Mouse (Mus musculus): Measurements from ENCODE around the gene Pik3r1. TPM values are rescaled to one million over a fixed set of nuclear protein-coding genes. Genes with fewer than 3 reads are reported as not detected.

The Pik3r1 gene
- total RNA-seq, 2 experiments from 2014 or later = 84.9 to 90.8 TPM

DNA sequence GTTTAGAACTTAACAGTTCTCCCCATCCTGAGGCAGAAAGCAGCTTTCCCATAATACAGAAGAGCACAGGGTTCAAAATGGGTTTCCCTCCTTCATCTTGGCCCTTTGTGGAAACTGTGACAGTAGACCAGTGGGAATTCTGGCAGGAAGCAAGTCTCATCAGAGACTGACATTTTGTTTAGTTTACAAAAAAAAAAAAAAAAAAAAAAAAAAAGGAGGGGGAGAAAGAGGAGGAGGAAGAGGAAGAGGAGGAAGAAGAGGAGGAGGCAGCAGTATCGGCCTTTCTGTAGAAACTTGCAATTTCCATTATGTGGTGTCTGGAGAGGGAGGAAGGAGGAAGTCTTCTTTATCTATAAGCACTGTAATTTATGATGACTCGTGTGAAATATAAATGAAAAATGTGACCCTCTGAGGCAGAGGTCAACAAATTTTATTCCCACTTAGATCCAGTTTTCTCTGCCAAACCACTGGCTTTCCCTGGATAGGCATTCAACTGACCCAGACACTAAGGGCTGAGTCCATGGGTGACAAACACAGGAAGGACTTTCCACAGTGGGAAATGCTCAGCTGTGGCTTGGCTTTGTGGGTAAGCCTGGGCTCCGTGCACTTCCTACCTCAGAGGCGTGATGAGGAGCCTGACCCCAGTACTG, 28.2 kb downstream of the Pik3r1 start:
- peak; percentile 24; the same call in 1 of the 2 replicates for ATAC-seq (replicated peaks; ENCODE audit: poor library complexity)

DNA sequence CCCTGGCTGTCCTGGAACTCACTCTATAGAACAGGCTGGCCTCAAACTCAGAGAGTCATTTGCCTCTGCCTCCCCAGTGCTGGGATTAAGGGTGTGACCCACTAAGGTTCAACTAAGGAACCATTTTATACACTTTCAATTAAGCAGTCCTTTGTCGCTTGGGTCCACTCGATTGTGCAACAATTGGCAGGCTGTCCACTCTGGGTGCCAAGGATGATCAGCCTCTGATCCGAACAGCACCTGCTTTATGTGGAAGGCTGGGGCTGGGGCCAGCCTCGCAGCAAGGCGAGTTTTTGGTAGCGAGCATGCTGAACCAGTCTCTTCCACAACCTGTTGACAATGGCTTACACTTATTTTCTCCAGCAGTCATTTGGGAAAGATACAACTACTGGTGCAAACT, 29.2 kb downstream of the Pik3r1 start:
- ATAC-seq (replicated peaks; ENCODE audit: poor library complexity) = no peak

- no peak for ATAC-seq (replicated peaks; ENCODE audit: poor library complexity)
Measured at GRCm38 (mm10) chr13:101736521-101737387, 31.3 kb downstream of the Pik3r1 start.

- ATAC-seq (replicated peaks; ENCODE audit: poor library complexity) = peak; percentile 30; the same call in 1 of the 2 replicates
Measured at GRCm38 (mm10) chr13:101735364-101736120, 32.5 kb downstream of the Pik3r1 start.

GRCm38 (mm10) chr13:101734227-101734626, 33.8 kb downstream of the Pik3r1 start:
- peak; percentile 47 for ATAC-seq (replicated peaks; ENCODE audit: poor library complexity)

- peak; percentile 60 for ATAC-seq (replicated peaks; ENCODE audit: poor library complexity)
Measured at GRCm38 (mm10) chr13:101732675-101733074, 35.3 kb downstream of the Pik3r1 start.

GRCm38 (mm10) chr13:101731777-101732176, 36.2 kb downstream of the Pik3r1 start:
- no peak for ATAC-seq (replicated peaks; ENCODE audit: poor library complexity)

DNA sequence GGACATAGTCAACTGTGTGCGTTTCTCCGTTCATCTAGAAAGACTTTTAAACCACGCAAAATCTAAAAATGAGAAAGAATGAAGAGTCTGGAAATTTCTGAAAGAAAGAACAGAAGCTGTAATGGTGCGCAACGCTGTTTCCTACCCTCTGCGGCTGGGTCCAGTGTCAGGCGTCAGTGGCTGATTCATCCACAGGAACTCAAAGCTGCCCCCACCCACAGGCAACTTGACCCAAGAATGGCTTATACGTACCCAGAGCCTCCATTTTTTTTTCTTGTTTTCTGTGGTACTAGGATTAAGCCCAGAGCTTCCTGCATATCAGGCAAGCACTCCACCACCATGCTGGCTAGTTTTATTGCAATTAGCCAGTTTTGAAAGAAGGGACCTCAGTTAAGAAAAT, 37.7 kb downstream of the Pik3r1 start:
- no peak for ATAC-seq (replicated peaks; ENCODE audit: poor library complexity)

DNA sequence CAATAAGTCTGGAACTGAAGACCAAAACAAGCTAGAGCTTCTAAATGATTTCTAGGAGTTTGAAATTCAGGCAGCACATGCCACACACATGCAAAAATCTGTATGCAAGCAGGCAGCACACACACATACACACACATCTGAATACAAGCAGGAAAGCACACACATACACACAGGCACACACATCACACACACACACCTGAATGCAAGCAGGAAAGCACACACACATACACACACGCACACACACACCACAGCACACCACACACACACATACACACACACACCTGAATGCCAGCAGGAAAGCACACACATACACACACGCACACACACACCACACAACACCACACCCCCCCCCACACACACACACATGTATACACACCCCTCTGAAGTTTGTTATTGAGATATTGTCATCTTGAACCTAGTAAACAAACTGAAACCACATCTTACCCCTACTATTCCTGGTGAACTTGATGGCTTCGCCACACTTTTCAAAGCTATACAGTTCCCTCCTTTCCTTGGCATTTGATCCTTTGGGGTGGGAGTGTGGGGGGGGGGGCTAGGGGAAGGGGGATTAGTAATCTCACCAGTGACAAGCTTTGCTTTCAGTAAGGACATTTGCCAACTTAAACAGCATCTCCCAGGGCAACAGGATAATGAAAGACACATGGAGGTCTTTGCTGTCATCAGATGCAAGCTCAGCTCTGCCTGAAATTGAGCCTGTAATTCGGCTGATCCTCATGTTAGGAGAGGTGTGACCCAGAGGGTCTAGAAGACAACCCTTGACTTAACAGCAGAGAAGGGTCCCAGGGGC, 38.6 kb downstream of the Pik3r1 start:
- ATAC-seq (replicated peaks; ENCODE audit: poor library complexity) = no peak

- no peak for ATAC-seq (replicated peaks; ENCODE audit: poor library complexity)
Measured at GRCm38 (mm10) chr13:101728816-101729215, 39.2 kb downstream of the Pik3r1 start.

GRCm38 (mm10) chr13:101728300-101728699, 39.7 kb downstream of the Pik3r1 start:
- no peak for ATAC-seq (replicated peaks; ENCODE audit: poor library complexity)

DNA sequence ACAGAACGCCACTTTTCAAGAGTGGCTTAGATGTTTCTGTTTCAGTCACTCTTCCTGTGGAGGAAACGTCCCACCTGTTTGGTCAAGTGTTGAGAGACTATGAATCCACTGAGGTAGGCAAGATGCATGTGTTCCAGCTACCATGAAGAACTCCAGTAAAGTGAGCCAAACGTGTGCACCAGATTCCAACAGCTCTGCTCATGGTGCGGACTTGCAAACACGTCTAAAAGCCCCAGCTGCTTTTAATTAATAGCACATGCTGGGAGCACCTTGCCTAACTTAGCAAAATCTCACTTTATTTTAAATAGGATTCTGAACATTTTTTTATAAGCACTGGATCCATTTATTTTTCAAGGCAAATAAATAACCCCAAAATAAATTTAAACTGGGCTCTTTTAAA, 40.2 kb downstream of the Pik3r1 start:
- ATAC-seq (replicated peaks; ENCODE audit: poor library complexity) = no peak

DNA sequence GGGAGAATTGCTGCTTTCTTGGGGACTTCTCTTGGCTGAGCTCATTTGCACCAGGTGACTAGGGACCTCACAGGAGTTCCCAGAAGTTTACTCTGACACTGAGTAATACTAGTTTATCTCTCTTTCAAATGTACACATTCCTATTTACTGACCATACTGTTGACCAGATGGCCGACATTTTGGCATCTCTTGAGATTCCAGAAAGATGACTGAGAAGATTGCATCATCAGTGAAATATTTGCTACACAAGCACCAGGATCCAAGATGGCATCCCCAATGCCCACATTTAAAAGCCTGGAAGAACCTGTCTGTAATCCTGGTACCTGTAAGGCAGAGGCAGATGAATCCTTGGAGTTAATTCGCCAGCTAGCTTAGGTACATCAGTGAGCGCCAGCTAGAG, 41.1 kb downstream of the Pik3r1 start:
- ATAC-seq (replicated peaks; ENCODE audit: poor library complexity) = no peak

GRCm38 (mm10) chr13:101721901-101722595, 46.0 kb downstream of the Pik3r1 start:
- no peak for ATAC-seq (replicated peaks; ENCODE audit: poor library complexity)

DNA sequence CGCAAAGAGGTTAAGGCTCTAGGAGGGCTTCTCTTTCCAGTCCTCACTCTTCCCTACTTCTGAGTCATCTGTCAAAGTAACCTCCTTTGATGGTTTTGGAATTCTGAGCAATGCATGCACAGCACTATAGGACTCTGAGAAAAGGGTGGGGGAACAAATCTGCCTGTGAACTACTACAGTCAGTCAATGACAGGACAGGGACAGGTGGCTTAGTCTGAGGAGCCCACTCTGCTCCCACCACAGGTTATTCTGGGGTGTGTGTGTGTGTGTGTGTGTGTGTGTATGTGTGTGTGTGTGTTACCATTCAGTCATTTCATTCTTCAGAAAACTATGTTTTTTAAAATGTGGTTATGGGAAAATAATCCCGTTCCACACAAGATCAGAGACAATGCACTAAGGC, 46.9 kb downstream of the Pik3r1 start:
- no peak for ATAC-seq (replicated peaks; ENCODE audit: poor library complexity)

GRCm38 (mm10) chr13:101719312-101719870, 48.6 kb downstream of the Pik3r1 start:
- ATAC-seq (replicated peaks; ENCODE audit: poor library complexity) = peak; percentile 88

GRCm38 (mm10) chr13:101718744-101719143, 49.3 kb downstream of the Pik3r1 start:
- 0 out of 2 replicates have a peak, but pooled peaks have one; percentile 4 for ATAC-seq (replicated peaks; ENCODE audit: poor library complexity)

DNA sequence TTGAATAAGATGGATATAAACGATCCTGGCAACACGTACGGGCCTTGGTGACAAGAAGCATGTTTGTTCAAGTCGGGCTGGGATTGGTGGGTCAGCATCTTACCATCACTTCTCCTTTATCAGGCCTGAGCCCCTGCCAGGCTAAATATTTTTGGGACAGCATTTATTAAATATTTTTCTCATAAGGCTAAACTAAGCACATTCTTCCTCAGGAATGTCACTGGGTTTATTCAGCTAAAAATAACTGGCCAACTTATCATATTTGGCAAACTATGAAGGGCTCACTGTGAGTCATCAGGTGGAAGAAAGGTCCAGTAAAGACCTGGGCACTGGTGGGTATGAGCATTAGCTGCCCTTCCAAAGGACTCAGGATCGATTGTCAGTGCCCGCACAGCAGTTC, 50.2 kb downstream of the Pik3r1 start:
- no peak for ATAC-seq (replicated peaks; ENCODE audit: poor library complexity)

GRCm38 (mm10) chr13:101713429-101714088, 54.5 kb downstream of the Pik3r1 start:
- no peak for ATAC-seq (replicated peaks; ENCODE audit: poor library complexity)

All from megakaryocyte progenitor cell, adult 5-6 weeks (primary cell).